Mouse (Mus musculus) hindbrain, embryonic 16.5 days (tissue): ENCODE data around the gene Csnk2a1. TPM values are rescaled to one million over a fixed set of nuclear protein-coding genes. Genes with fewer than 3 reads are reported as not detected.
A peak's percentile ranks its signal among the peaks of the same experiment; 100 is the strongest.

ENCODE experiments used
- ATAC-seq: fragments of 200-750 bp; cut with Nextera tagmentation; 2 replicates; pipeline ENCODE4 v1.8.0; 2017; ENCODE audit warnings: moderate TSS enrichment, moderate library complexity
- H3K27ac ChIP-seq: fragments of 300-500 bp; sonication (generic); 2 replicates; pipeline ENCODE4 v1.5.1; 2014; ENCODE audit warnings: low read depth, mild to moderate bottlenecking, control low read depth, low read length, moderate library complexity
- H3K27me3 ChIP-seq: fragments of 300-500 bp; sonication (generic); replicated peaks from 2 replicates; pipeline ENCODE4 v1.6.1; 2014; ENCODE audit warnings: low read length; ENCODE audit not compliant: control insufficient read depth, insufficient read depth
- H3K36me3 ChIP-seq: fragments of 300-500 bp; sonication (generic); 2 replicates; pipeline ENCODE4 v1.6.1; 2014; ENCODE audit warnings: mild to moderate bottlenecking, low read length, moderate library complexity, mixed read lengths; ENCODE audit not compliant: control insufficient read depth, insufficient read depth
- H3K4me1 ChIP-seq: fragments of 300-500 bp; sonication (generic); 2 replicates; pipeline ENCODE4 v1.6.1; 2014; ENCODE audit warnings: low read depth, low read length; ENCODE audit not compliant: control insufficient read depth, insufficient read depth
- H3K4me2 ChIP-seq: fragments of 300-500 bp; sonication (generic); 2 replicates; pipeline ENCODE4 v1.6.1; 2014; ENCODE audit warnings: mild to moderate bottlenecking, low read length, control low read depth, moderate library complexity
- H3K4me3 ChIP-seq: fragments of 300-500 bp; sonication (generic); 2 replicates; pipeline ENCODE4 v1.5.1; 2014; ENCODE audit warnings: mild to moderate bottlenecking, low read length, control low read depth, moderate library complexity
- H3K9ac ChIP-seq: fragments of 300-500 bp; sonication (generic); 2 replicates; pipeline ENCODE4 v1.6.1; 2014; ENCODE audit warnings: low read depth, mild to moderate bottlenecking, control low read depth, low read length, moderate library complexity
- H3K9me3 ChIP-seq: fragments of 300-500 bp; sonication (generic); 2 replicates; pipeline ENCODE4 v1.6.1; 2014; ENCODE audit warnings: mild to moderate bottlenecking, low read length, moderate library complexity; ENCODE audit not compliant: control insufficient read depth
- WGBS: fragments of 180-500 bp; shearing (Covaris S2); extraction: QIAGEN DNeasy Blood & Tissue Kit; methylation state at CpG from one replicate; pipeline ENCODE4 v1.1.7; 2014; 5-methylcytosine and 5-hydroxymethylcytosine counted together
- polyA plus RNA-seq: library from polyadenylated mRNA; unstranded; fragments of >200 nt; fragmentation: Nextera tagmentation; extraction: Ambion mirVana; gene quantifications from 2 replicates; pipeline ENCODE4 v1.2.1, GENCODE M21; 2015

The Csnk2a1 gene
- polyA plus RNA-seq, 1 experiment from 2014 or later, result 93.6 TPM

- Histone ChIP-seq H3K36me3 (no peaks in the 10 kb centered on the region), H3K27ac (no peak overlapping the region), H3K4me1 (peaks cover 13% of the 10 kb centered on the region), H3K9ac (no peak overlapping the region), H3K4me2 (no peak overlapping the region), H3K9me3 (no peaks in the 10 kb centered on the region), H3K4me3 (no peak overlapping the region), H3K27me3 (no peaks in the 10 kb centered on the region)
- 66% methylated on average over 8 of the region's 8 CpGs for WGBS
- ATAC-seq, result no peak
Observed at GRCm38 (mm10) chr2:152223521-152224300, 2.9 kb upstream of the Csnk2a1 start.

GRCm38 (mm10) chr2:152225536-152225935 is 1.1 kb upstream of the Csnk2a1 start:
- H3K27ac ChIP-seq, result no peak overlapping the region
- no peak overlapping the region for H3K4me3 ChIP-seq
- no peaks in the 10 kb centered on the region for H3K36me3 ChIP-seq
- no peak overlapping the region for H3K9ac ChIP-seq
- WGBS, result 78% methylated on average over 7 of the region's 7 CpGs
- peaks cover 13% of the 10 kb centered on the region for H3K4me1 ChIP-seq
- no peak overlapping the region for H3K4me2 ChIP-seq
- no peaks in the 10 kb centered on the region for H3K27me3 ChIP-seq
- H3K9me3 ChIP-seq, result no peaks in the 10 kb centered on the region
- ATAC-seq, result no peak

DNA sequence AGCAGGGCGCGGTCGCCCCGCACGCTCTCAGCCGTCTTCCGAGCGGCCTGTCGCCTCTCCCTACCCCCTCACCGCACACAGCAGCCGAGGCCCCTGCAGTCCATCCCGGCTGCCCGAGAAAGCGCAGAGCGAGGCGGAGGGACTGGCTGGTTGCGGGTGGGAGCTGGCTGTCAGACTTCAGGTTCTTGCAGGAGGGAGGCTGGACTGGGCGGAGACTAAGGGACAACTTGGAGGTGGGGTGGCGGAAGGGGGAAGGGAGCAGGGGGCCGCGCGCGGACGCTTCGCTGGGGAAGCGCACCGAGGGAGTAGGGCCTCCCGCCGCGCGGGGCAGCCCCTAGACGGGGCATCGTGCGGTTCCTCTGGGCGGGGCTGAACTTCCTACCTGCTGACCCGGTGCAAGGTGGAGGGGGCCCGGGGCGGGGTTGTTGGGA is 427 bp downstream of the Csnk2a1 start:
- WGBS, result under 1% methylated on average over 33 of the region's 38 CpGs
- no peaks in the 10 kb centered on the region for H3K9me3 ChIP-seq
- peak overlapping the region; percentile 98 for H3K9ac ChIP-seq
- no peaks in the 10 kb centered on the region for H3K36me3 ChIP-seq
- peak; percentile 87 for ATAC-seq
- H3K27me3 ChIP-seq, result no peaks in the 10 kb centered on the region
- H3K27ac ChIP-seq, result peak overlapping the region; percentile 98
- peak overlapping the region; percentile 61 for H3K4me2 ChIP-seq
- peak overlapping the region; percentile 95 for H3K4me3 ChIP-seq
- peaks cover 13% of the 10 kb centered on the region for H3K4me1 ChIP-seq

GRCm38 (mm10) chr2:152230046-152230445 is 3.4 kb downstream of the Csnk2a1 start:
- Histone ChIP-seq H3K9me3 (no peaks in the 10 kb centered on the region), H3K36me3 (no peaks in the 10 kb centered on the region), H3K4me1 (peaks cover 13% of the 10 kb centered on the region), H3K9ac (no peak overlapping the region), H3K27ac (no peak overlapping the region), H3K4me3 (no peak overlapping the region), H3K27me3 (no peaks in the 10 kb centered on the region), H3K4me2 (no peak overlapping the region)
- ATAC-seq, result no peak

GRCm38 (mm10) chr2:152237926-152238325 is 11.3 kb downstream of the Csnk2a1 start:
- ATAC-seq, result no peak
- Histone ChIP-seq H3K9ac (no peak overlapping the region), H3K4me2 (no peak overlapping the region), H3K36me3 (peaks cover 3% of the 10 kb centered on the region; the same call in 1 of the 2 replicates), H3K4me3 (no peak overlapping the region), H3K4me1 (no peaks in the 10 kb centered on the region; the same call in 1 of the 2 replicates), H3K27ac (no peak overlapping the region), H3K27me3 (no peaks in the 10 kb centered on the region), H3K9me3 (no peaks in the 10 kb centered on the region)
- WGBS, result 97% methylated on average over 1 of the region's 1 CpGs

DNA sequence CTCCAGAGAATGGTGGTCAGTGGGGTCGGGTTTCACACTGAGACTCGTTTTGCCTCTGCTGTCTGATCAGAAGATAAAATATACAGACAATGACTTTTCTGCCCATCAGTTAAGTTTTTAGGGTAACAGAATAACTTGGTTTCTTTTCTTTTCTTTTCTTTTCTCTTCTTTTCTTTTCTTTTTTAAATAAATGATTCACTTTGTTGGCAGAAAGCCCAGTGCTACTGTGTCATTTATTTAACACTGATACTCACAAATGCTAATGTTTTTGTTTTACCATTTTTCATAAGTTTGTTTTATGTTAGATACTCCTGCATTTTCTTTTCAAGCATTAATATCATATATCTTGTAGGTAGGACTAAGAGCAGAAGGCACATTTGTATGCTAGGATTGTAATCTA is 13.9 kb downstream of the Csnk2a1 start:
- Histone ChIP-seq H3K36me3 (peaks cover 3% of the 10 kb centered on the region; the same call in 1 of the 2 replicates), H3K27ac (no peak overlapping the region), H3K9ac (no peak overlapping the region), H3K9me3 (no peaks in the 10 kb centered on the region), H3K4me1 (no peaks in the 10 kb centered on the region; the same call in 1 of the 2 replicates), H3K4me2 (no peak overlapping the region), H3K27me3 (no peaks in the 10 kb centered on the region), H3K4me3 (no peak overlapping the region)
- WGBS, result 60% methylated on average over 2 of the region's 2 CpGs
- no peak for ATAC-seq

- Histone ChIP-seq H3K4me3 (no peak overlapping the region), H3K4me2 (no peak overlapping the region), H3K27ac (no peak overlapping the region), H3K4me1 (no peaks in the 10 kb centered on the region), H3K9me3 (no peaks in the 10 kb centered on the region), H3K9ac (no peak overlapping the region), H3K27me3 (no peaks in the 10 kb centered on the region), H3K36me3 (peaks cover 4% of the 10 kb centered on the region; the same call in 1 of the 2 replicates)
- no peak for ATAC-seq
- 87% methylated on average over 1 of the region's 1 CpGs for WGBS
Observed at GRCm38 (mm10) chr2:152247213-152247612, 20.6 kb downstream of the Csnk2a1 start.

GRCm38 (mm10) chr2:152250511-152250910 is 23.9 kb downstream of the Csnk2a1 start:
- 62% methylated on average over 2 of the region's 4 CpGs for WGBS
- Histone ChIP-seq H3K4me2 (no peak overlapping the region), H3K4me1 (no peaks in the 10 kb centered on the region), H3K27me3 (no peaks in the 10 kb centered on the region), H3K9me3 (no peaks in the 10 kb centered on the region), H3K36me3 (peaks cover 22% of the 10 kb centered on the region), H3K9ac (no peak overlapping the region), H3K27ac (no peak overlapping the region), H3K4me3 (no peak overlapping the region)
- no peak for ATAC-seq

GRCm38 (mm10) chr2:152259739-152260138 is 33.1 kb downstream of the Csnk2a1 start:
- no peaks in the 10 kb centered on the region for H3K9me3 ChIP-seq

More at GRCm38 (mm10) chr2:152259739-152260138, 33.1 kb downstream of the Csnk2a1 start:
- Histone ChIP-seq H3K4me1 (no peaks in the 10 kb centered on the region), H3K9ac (no peak overlapping the region), H3K4me2 (no peak overlapping the region), H3K36me3 (peaks cover 47% of the 10 kb centered on the region), H3K4me3 (no peak overlapping the region), H3K27me3 (no peaks in the 10 kb centered on the region), H3K27ac (no peak overlapping the region)
- WGBS, result 94% methylated on average over 1 of the region's 1 CpGs
- ATAC-seq, result no peak
